Mouse (Mus musculus): ENCODE results near the gene Anks1. TPM values are rescaled to one million over a fixed set of nuclear protein-coding genes. Genes with fewer than 3 reads are reported as not detected.

The Anks1 gene
- polyA plus RNA-seq, 1 experiment = 28.9 TPM

GRCm38 (mm10) chr17:28000389-28000788 lies 91.3 kb downstream of the Anks1 start:
- Histone ChIP-seq H3K4me1 (ENCODE audit: control insufficient read depth, insufficient read depth, low read length) (no peaks in the 10 kb centered on the region; the same call in 1 of the 2 replicates), H3K4me3 (replicated peaks; ENCODE audit: control insufficient read depth, low read depth, low read length) (no peak overlapping the region), H3K27ac (ENCODE audit: control insufficient read depth, insufficient read depth, low read depth, low read length, poor library complexity) (no peak overlapping the region)
- 82% methylated on average over 4 of the region's 4 CpGs for WGBS
- TF ChIP-seq POLR2A (IDR thresholded peaks at IDR 0.05; ENCODE audit: borderline replicate concordance, control insufficient read depth, low read depth, low read length) (no peak), CTCF (IDR thresholded peaks at IDR 0.05; ENCODE audit: control insufficient read depth, insufficient read depth, low read length) (no peak)

- 85% methylated on average over 1 of the region's 1 CpGs for WGBS
- TF ChIP-seq CTCF (IDR thresholded peaks at IDR 0.05; ENCODE audit: control insufficient read depth, insufficient read depth, low read length) (no peak), POLR2A (IDR thresholded peaks at IDR 0.05; ENCODE audit: borderline replicate concordance, control insufficient read depth, low read depth, low read length) (no peak)
- H3K4me3 ChIP-seq (replicated peaks; ENCODE audit: control insufficient read depth, low read depth, low read length) = no peak overlapping the region
- no peaks in the 10 kb centered on the region; the same call in 1 of the 2 replicates for H3K4me1 ChIP-seq (ENCODE audit: control insufficient read depth, insufficient read depth, low read length)
- H3K27ac ChIP-seq (ENCODE audit: control insufficient read depth, insufficient read depth, low read depth, low read length, poor library complexity) = no peak overlapping the region
Observed at GRCm38 (mm10) chr17:28000851-28001250, 91.7 kb downstream of the Anks1 start.

- H3K27ac ChIP-seq (ENCODE audit: control insufficient read depth, insufficient read depth, low read depth, low read length, poor library complexity) = no peak overlapping the region
- no peak for TF ChIP-seq POLR2A (IDR thresholded peaks at IDR 0.05; ENCODE audit: borderline replicate concordance, control insufficient read depth, low read depth, low read length)
- no peak for TF ChIP-seq CTCF (IDR thresholded peaks at IDR 0.05; ENCODE audit: control insufficient read depth, insufficient read depth, low read length)
- peaks cover 6% of the 10 kb centered on the region for H3K4me1 ChIP-seq (ENCODE audit: control insufficient read depth, insufficient read depth, low read length)
- no peak overlapping the region for H3K4me3 ChIP-seq (replicated peaks; ENCODE audit: control insufficient read depth, low read depth, low read length)
Observed at GRCm38 (mm10) chr17:28005393-28005792, 96.3 kb downstream of the Anks1 start.

- Histone ChIP-seq H3K4me1 (ENCODE audit: control insufficient read depth, insufficient read depth, low read length) (peaks cover 6% of the 10 kb centered on the region), H3K4me3 (replicated peaks; ENCODE audit: control insufficient read depth, low read depth, low read length) (no peak overlapping the region), H3K27ac (ENCODE audit: control insufficient read depth, insufficient read depth, low read depth, low read length, poor library complexity) (peak overlapping the region; percentile 21; the same call in 1 of the 2 replicates)
- no peak for TF ChIP-seq POLR2A (IDR thresholded peaks at IDR 0.05; ENCODE audit: borderline replicate concordance, control insufficient read depth, low read depth, low read length)
- TF ChIP-seq CTCF (IDR thresholded peaks at IDR 0.05; ENCODE audit: control insufficient read depth, insufficient read depth, low read length) = 0 out of 2 replicates have a peak, but pooled peaks have one; percentile 12
- 25% methylated on average over 8 of the region's 8 CpGs for WGBS
Observed at GRCm38 (mm10) chr17:28006208-28006607, 97.1 kb downstream of the Anks1 start.

GRCm38 (mm10) chr17:28006611-28007010 lies 97.5 kb downstream of the Anks1 start:
- 35% methylated on average over 5 of the region's 5 CpGs for WGBS
- H3K4me1 ChIP-seq (ENCODE audit: control insufficient read depth, insufficient read depth, low read length) = peaks cover 6% of the 10 kb centered on the region
- no peak overlapping the region for H3K4me3 ChIP-seq (replicated peaks; ENCODE audit: control insufficient read depth, low read depth, low read length)
- H3K27ac ChIP-seq (ENCODE audit: control insufficient read depth, insufficient read depth, low read depth, low read length, poor library complexity) = peak overlapping the region; percentile 21; the same call in 1 of the 2 replicates
- TF ChIP-seq POLR2A (IDR thresholded peaks at IDR 0.05; ENCODE audit: borderline replicate concordance, control insufficient read depth, low read depth, low read length) = no peak
- no peak for TF ChIP-seq CTCF (IDR thresholded peaks at IDR 0.05; ENCODE audit: control insufficient read depth, insufficient read depth, low read length)

- Histone ChIP-seq H3K4me1 (ENCODE audit: control insufficient read depth, insufficient read depth, low read length) (peaks cover 6% of the 10 kb centered on the region), H3K4me3 (replicated peaks; ENCODE audit: control insufficient read depth, low read depth, low read length) (peak overlapping the region; percentile 48), H3K27ac (ENCODE audit: control insufficient read depth, insufficient read depth, low read depth, low read length, poor library complexity) (peak overlapping the region; percentile 70)
- TF ChIP-seq CTCF (IDR thresholded peaks at IDR 0.05; ENCODE audit: control insufficient read depth, insufficient read depth, low read length) = no peak
- TF ChIP-seq POLR2A (IDR thresholded peaks at IDR 0.05; ENCODE audit: borderline replicate concordance, control insufficient read depth, low read depth, low read length) = 0 out of 2 replicates have a peak, but pooled peaks have one; percentile 15
- WGBS = 1% methylated on average over 29 of the region's 29 CpGs
Observed at GRCm38 (mm10) chr17:28007179-28007811, 98.2 kb downstream of the Anks1 start.

GRCm38 (mm10) chr17:28007857-28008564 lies 98.9 kb downstream of the Anks1 start:
- Histone ChIP-seq H3K4me3 (replicated peaks; ENCODE audit: control insufficient read depth, low read depth, low read length) (peak overlapping the region; percentile 48), H3K4me1 (ENCODE audit: control insufficient read depth, insufficient read depth, low read length) (peaks cover 8% of the 10 kb centered on the region), H3K27ac (ENCODE audit: control insufficient read depth, insufficient read depth, low read depth, low read length, poor library complexity) (peak overlapping the region; percentile 70)
- TF ChIP-seq POLR2A (IDR thresholded peaks at IDR 0.05; ENCODE audit: borderline replicate concordance, control insufficient read depth, low read depth, low read length) (peak; percentile 26; the same call in 1 of the 2 replicates), CTCF (IDR thresholded peaks at IDR 0.05; ENCODE audit: control insufficient read depth, insufficient read depth, low read length) (no peak)
- WGBS = 3% methylated on average over 27 of the region's 27 CpGs

GRCm38 (mm10) chr17:28008565-28008981 lies 99.5 kb downstream of the Anks1 start:
- 7% methylated on average over 8 of the region's 8 CpGs for WGBS
- Histone ChIP-seq H3K27ac (ENCODE audit: control insufficient read depth, insufficient read depth, low read depth, low read length, poor library complexity) (peak overlapping the region; percentile 20), H3K4me3 (replicated peaks; ENCODE audit: control insufficient read depth, low read depth, low read length) (peak overlapping the region; percentile 48), H3K4me1 (ENCODE audit: control insufficient read depth, insufficient read depth, low read length) (peaks cover 9% of the 10 kb centered on the region)
- TF ChIP-seq CTCF (IDR thresholded peaks at IDR 0.05; ENCODE audit: control insufficient read depth, insufficient read depth, low read length) (no peak), POLR2A (IDR thresholded peaks at IDR 0.05; ENCODE audit: borderline replicate concordance, control insufficient read depth, low read depth, low read length) (no peak)
